Comparison of ENCODE assay signal across 8 mouse cellular contexts in genomic region chr7:109671581-109672471, GRCm38 (mm10). TPM values are rescaled to one million over a fixed set of nuclear protein-coding genes. Genes with fewer than 3 reads are reported as not detected.
A peak's percentile ranks its signal among the peaks of the same experiment; 100 is the strongest.
DNase-seq lines count a peak whose midpoint lies in the region; ATAC-seq and TF ChIP-seq lines count a peak whose summit lies in the region.

No protein-coding gene starts in this region.

- H3K36me3 ChIP-seq in liver, embryonic 16.5 days (ENCODE audit: control insufficient read depth, insufficient read depth), result no peaks in the 10 kb centered on the region
- no peaks in the 10 kb centered on the region for H3K36me3 ChIP-seq in neural tube, embryonic 15.5 days

- TF ChIP-seq POLR2A in cerebellum, adult 2 months (IDR thresholded peaks at IDR 0.05; ENCODE audit: borderline replicate concordance, insufficient read depth, low read length), result no peak

- H3K4me1 ChIP-seq in cerebellum, adult 2 months (ENCODE audit: control insufficient read depth, insufficient read depth, low read length), result no peaks in the 10 kb centered on the region
- H3K4me1 ChIP-seq in liver, embryonic 16.5 days (ENCODE audit: control insufficient read depth, low read depth, low read length), result peaks cover 4% of the 10 kb centered on the region; the same call in 1 of the 2 replicates
- H3K4me1 ChIP-seq in neural tube, embryonic 15.5 days, result peaks cover 9% of the 10 kb centered on the region; the same call in 1 of the 2 replicates

- peak overlapping the region; percentile 77 for H3K4me3 ChIP-seq in cerebellum, adult 2 months (replicated peaks; ENCODE audit: insufficient read depth, low read depth, low read length)
- H3K4me3 ChIP-seq in liver, embryonic 16.5 days (ENCODE audit: low read depth, low read length), result peak overlapping the region; percentile 60
- peak overlapping the region; percentile 48 for H3K4me3 ChIP-seq in neural tube, embryonic 15.5 days (replicated peaks)

- H3K27me3 ChIP-seq in cerebellum, adult 2 months (ENCODE audit: control insufficient read depth, insufficient read depth, low read length), result no peaks in the 10 kb centered on the region
- peaks cover 4% of the 10 kb centered on the region for H3K27me3 ChIP-seq in liver, embryonic 16.5 days (ENCODE audit: control insufficient read depth, insufficient read depth, low read depth, low read length)
- no peaks in the 10 kb centered on the region for H3K27me3 ChIP-seq in neural tube, embryonic 15.5 days (replicated peaks)

- peak; percentile 75 for ATAC-seq in liver, embryonic 16.5 days (ENCODE audit: low read depth)
- peak; percentile 93 for ATAC-seq in neural tube, embryonic 15.5 days (ENCODE audit: low FRiP score)

- no peak for TF ChIP-seq CTCF in cerebellum, adult 2 months (IDR thresholded peaks at IDR 0.05; ENCODE audit: borderline replicate concordance, insufficient read depth, low read depth, low read length)

- H3K9ac ChIP-seq in liver, embryonic 16.5 days (ENCODE audit: low read depth, low read length), result peak overlapping the region; percentile 56
- H3K9ac ChIP-seq in neural tube, embryonic 15.5 days (replicated peaks), result peak overlapping the region; percentile 51

- peak; percentile 7 for DNase-seq in MN1 (ENCODE audit: low spot score)
- peak; percentile 60 to 71 for DNase-seq in cerebellum, adult 2 months
- peak; percentile 94 for DNase-seq in forelimb bud, embryonic 11.5 days (ENCODE audit: low read depth, low spot score)
- DNase-seq in heart, postnatal 36 days, result peak; percentile 70 to 72
- DNase-seq in layer of hippocampus, adult 18-20 months (ENCODE audit: low spot score in 2 of 2), result peak; percentile 69 to 82
- DNase-seq in thymus, postnatal 25 days, result peak; percentile 11

- H3K4me2 ChIP-seq in liver, embryonic 16.5 days (ENCODE audit: low read depth, low read length), result peak overlapping the region; percentile 69
- H3K4me2 ChIP-seq in neural tube, embryonic 15.5 days, result peak overlapping the region; percentile 70

- intact Hi-C loops in heart, postnatal 36 days (cut with DNase I), result loop anchor here (2.0 to 10.0 kb wide), 2 partner anchors 31 to 147 kb away; partner anchors contain the start of genes Akip1 and St5

- peak overlapping the region; percentile 1; the same call in 1 of the 2 replicates for H3K27ac ChIP-seq in cerebellum, adult 2 months (ENCODE audit: insufficient read depth, low read length)
- no peak overlapping the region for H3K27ac ChIP-seq in liver, embryonic 16.5 days (ENCODE audit: low read length)
- peak overlapping the region; percentile 79 for H3K27ac ChIP-seq in neural tube, embryonic 15.5 days (replicated peaks)

- WGBS in cerebellum, adult 2 months, result under 1% methylated on average over 38 of the region's 44 CpGs
- 5% methylated on average over 33 of the region's 44 CpGs for WGBS in liver, embryonic 16.5 days (ENCODE audit: insufficient replicate concordance)
- 1% methylated on average over 34 of the region's 44 CpGs for WGBS in neural tube, embryonic 15.5 days

- H3K9me3 ChIP-seq in liver, embryonic 16.5 days (replicated peaks; ENCODE audit: control insufficient read depth, low read length), result no peaks in the 10 kb centered on the region
- no peaks in the 10 kb centered on the region for H3K9me3 ChIP-seq in neural tube, embryonic 15.5 days (replicated peaks)

RNA-seq across cellular contexts. Expression of gene St5, which starts 31.6 kb away (rescaled TPM):
- polyA plus RNA-seq in cerebellum, adult 2 months (2012; rRNA removed), result 43.8 and 44.8 TPM in 2 replicates
- 10 to 100 TPM; 23.4 to 31.9 TPM for total RNA-seq in heart, postnatal 36 days (2021)
- total RNA-seq in layer of hippocampus, adult 18-20 months (2021), result 10 to 100 TPM; 43.5 to 47.8 TPM
- 23.0 and 29.6 TPM in 2 replicates for polyA plus RNA-seq in liver, embryonic 16.5 days (2015; fragmentation: Nextera tagmentation; extraction: Ambion mirVana)
- 18.2 and 29.3 TPM in 2 replicates for polyA plus RNA-seq in neural tube, embryonic 15.5 days (2015; fragmentation: Nextera tagmentation; extraction: Ambion mirVana)

RNA-seq across cellular contexts. Expression of gene Akip1, which starts 31.7 kb away (rescaled TPM):
- 6.7 and 6.9 TPM in 2 replicates for polyA plus RNA-seq in cerebellum, adult 2 months (2012; rRNA removed)
- total RNA-seq in heart, postnatal 36 days (2021), result 10 to 100 TPM; 11.4 to 16.0 TPM
- total RNA-seq in layer of hippocampus, adult 18-20 months (2021), result 1 to 10 TPM; 5.1 to 6.5 TPM
- polyA plus RNA-seq in liver, embryonic 16.5 days (2015; fragmentation: Nextera tagmentation; extraction: Ambion mirVana), result 28.9 and 29.6 TPM in 2 replicates
- 16.2 and 21.7 TPM in 2 replicates for polyA plus RNA-seq in neural tube, embryonic 15.5 days (2015; fragmentation: Nextera tagmentation; extraction: Ambion mirVana)

RNA-seq across cellular contexts. Expression of gene BC051019, which starts 51.8 kb away (rescaled TPM):
- polyA plus RNA-seq in cerebellum, adult 2 months (2012; rRNA removed), result 0.16 and 0.20 TPM in 2 replicates
- total RNA-seq in heart, postnatal 36 days (2021), result not detected
- total RNA-seq in layer of hippocampus, adult 18-20 months (2021), result under 1 TPM; 0.15 to 0.20 TPM
- polyA plus RNA-seq in liver, embryonic 16.5 days (2015; fragmentation: Nextera tagmentation; extraction: Ambion mirVana), result 0.07 TPM in 1 of 2 replicates, not detected in the other
- polyA plus RNA-seq in neural tube, embryonic 15.5 days (2015; fragmentation: Nextera tagmentation; extraction: Ambion mirVana), result not detected in 2 replicates

RNA-seq across cellular contexts. Expression of gene Ascl3, which starts 59.7 kb away (rescaled TPM):
- 0.22 and 0.39 TPM in 2 replicates for polyA plus RNA-seq in cerebellum, adult 2 months (2012; rRNA removed)
- total RNA-seq in heart, postnatal 36 days (2021), result not detected
- total RNA-seq in layer of hippocampus, adult 18-20 months (2021), result not detected
- not detected in 2 replicates for polyA plus RNA-seq in liver, embryonic 16.5 days (2015; fragmentation: Nextera tagmentation; extraction: Ambion mirVana)
- 0.23 TPM in 1 of 2 replicates, not detected in the other for polyA plus RNA-seq in neural tube, embryonic 15.5 days (2015; fragmentation: Nextera tagmentation; extraction: Ambion mirVana)

Comparison
In these comparisons a context has a peak if more than half of its experiments do, and no peak if none do; other contexts are left out.
1. DNase-seq: peak in every context shown above with its lines; median percentile 94 in forelimb bud, embryonic 11.5 days; 76 in layer of hippocampus, adult 18-20 months; 71 in heart, postnatal 36 days; 66 in cerebellum, adult 2 months; 11 in thymus, postnatal 25 days; 7 in MN1.